Mouse (Mus musculus) cortical plate, adult 2 months (tissue): ENCODE measurements around the gene Abi3.

Experiments used
- CTCF ChIP-seq: fragments of 200-500 bp; IDR thresholded peaks from 2 replicates; pipeline ENCODE4 v1.5.1; 2011; ENCODE audit warnings: mild to moderate bottlenecking, control low read depth, low read length; ENCODE audit not compliant: insufficient read depth; ENCODE audit errors: extremely low read depth
- POLR2A ChIP-seq: fragments of 200-500 bp; IDR thresholded peaks from 2 replicates; pipeline ENCODE4 v1.6.1; 2011; ENCODE audit warnings: mild to moderate bottlenecking, low read length, control low read depth; ENCODE audit not compliant: insufficient read depth; ENCODE audit errors: extremely low read depth

DNA sequence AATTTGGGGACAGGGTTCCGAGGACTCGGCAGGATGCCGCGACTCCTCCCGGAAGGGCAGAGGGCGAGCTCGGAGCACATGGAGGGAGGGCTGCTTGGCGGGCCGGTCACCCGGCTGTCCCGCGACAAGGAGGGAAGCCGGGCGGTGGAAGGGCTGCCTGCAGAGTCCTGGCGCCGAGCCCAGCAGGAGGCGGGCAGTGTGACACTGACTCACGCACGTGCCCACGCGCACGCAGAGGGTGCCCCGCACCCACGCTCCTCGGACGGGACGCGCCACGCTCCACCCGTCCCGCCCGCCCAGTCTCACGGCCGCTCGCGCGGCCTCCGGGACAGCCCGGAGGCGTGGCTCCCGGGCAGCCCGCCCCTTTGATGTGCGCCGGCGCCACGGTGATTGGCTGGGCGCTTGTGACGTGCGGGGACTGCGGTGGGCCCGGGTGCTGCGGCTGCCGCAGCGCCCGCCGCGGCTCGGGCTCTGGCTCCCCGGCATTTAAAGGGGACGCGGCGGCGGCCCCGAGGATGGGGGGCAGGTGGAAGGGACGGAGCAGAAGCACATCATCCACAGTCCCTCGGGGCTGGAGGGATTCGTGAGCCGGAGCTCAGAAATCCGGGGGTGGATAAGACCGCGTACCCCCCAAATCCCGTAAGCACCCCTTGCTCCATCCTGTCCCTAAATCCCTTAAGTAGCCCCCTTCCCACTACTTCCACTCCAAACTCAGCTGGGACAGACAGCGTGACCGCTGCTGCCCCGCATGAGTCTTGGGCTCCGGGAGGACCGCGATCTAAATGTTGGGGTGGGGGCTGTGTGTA lies 18.0 kb downstream of the Abi3 start, which contains the start of gene Phospho1:
- TF ChIP-seq CTCF (no peak), POLR2A (peak; percentile 37; the same call in 1 of the 2 replicates)
